Mouse (Mus musculus): ENCODE measurements at regions not wholly inside any gene's neighbourhood (a gene's known extent, or its start where the extent isn't known, plus 50 kb on each side); places are given as distances from the start of the nearest gene placed in this dataset.

- DNase-seq (ENCODE audit: low spot score in 2 of 2) = no peak
Observed at GRCm38 (mm10) chr6:117000951-117001725, 167.2 kb upstream of the Cxcl12 start.

- DNase-seq (ENCODE audit: low spot score in 2 of 2) = no peak
Observed at GRCm38 (mm10) chr6:117012621-117013020, 155.7 kb upstream of the Cxcl12 start.

- DNase-seq (ENCODE audit: low spot score in 2 of 2) = no peak
Observed at GRCm38 (mm10) chr6:117015461-117015860, 152.9 kb upstream of the Cxcl12 start.

- no peak for DNase-seq (ENCODE audit: low spot score in 2 of 2)
Observed at GRCm38 (mm10) chr6:117021851-117022250, 146.5 kb upstream of the Cxcl12 start.

- no peak for DNase-seq (ENCODE audit: low spot score in 2 of 2)
Observed at GRCm38 (mm10) chr6:117032042-117032746, 136.1 kb upstream of the Cxcl12 start.

- DNase-seq (ENCODE audit: low spot score in 2 of 2) = no peak
Observed at GRCm38 (mm10) chr6:117043744-117044143, 124.6 kb upstream of the Cxcl12 start.

- no peak for DNase-seq (ENCODE audit: low spot score in 2 of 2)
Observed at GRCm38 (mm10) chr6:117049459-117050010, 118.8 kb upstream of the Cxcl12 start.

GRCm38 (mm10) chr6:117060688-117061087, 107.6 kb upstream of the Cxcl12 start:
- no peak for DNase-seq (ENCODE audit: low spot score in 2 of 2)

GRCm38 (mm10) chr6:117067541-117068305, 100.6 kb upstream of the Cxcl12 start:
- DNase-seq (ENCODE audit: low spot score in 2 of 2) = no peak

GRCm38 (mm10) chr6:117071311-117071710, 97.0 kb upstream of the Cxcl12 start:
- DNase-seq (ENCODE audit: low spot score in 2 of 2) = no peak

- no peak for DNase-seq (ENCODE audit: low spot score in 2 of 2)
Observed at GRCm38 (mm10) chr6:117071857-117072256, 96.5 kb upstream of the Cxcl12 start.

GRCm38 (mm10) chr6:117079500-117079899, 88.8 kb upstream of the Cxcl12 start:
- peak in 1 of 2 experiments; percentile 14 for DNase-seq (ENCODE audit: low spot score in 2 of 2)

- DNase-seq (ENCODE audit: low spot score in 2 of 2) = peak in 1 of 2 experiments; percentile 59
Observed at GRCm38 (mm10) chr6:117080973-117081372, 87.4 kb upstream of the Cxcl12 start.

GRCm38 (mm10) chr6:117084211-117084610, 84.1 kb upstream of the Cxcl12 start:
- peak in 1 of 2 experiments; percentile 9 for DNase-seq (ENCODE audit: low spot score in 2 of 2)

- DNase-seq (ENCODE audit: low spot score in 2 of 2) = peak in 1 of 2 experiments; percentile 20
Observed at GRCm38 (mm10) chr6:117084833-117085500, 83.4 kb upstream of the Cxcl12 start.

- DNase-seq (ENCODE audit: low spot score in 2 of 2) = peak in 1 of 2 experiments; percentile 47
Observed at GRCm38 (mm10) chr6:117094742-117095141, 73.6 kb upstream of the Cxcl12 start.

- peak in 1 of 2 experiments; percentile 51 for DNase-seq (ENCODE audit: low spot score in 2 of 2)
Observed at GRCm38 (mm10) chr6:117099871-117100270, 68.5 kb upstream of the Cxcl12 start.

- no peak for DNase-seq (ENCODE audit: low spot score in 2 of 2)
Observed at GRCm38 (mm10) chr6:117102693-117103092, 65.6 kb upstream of the Cxcl12 start.

- DNase-seq (ENCODE audit: low spot score in 2 of 2) = no peak
Observed at GRCm38 (mm10) chr6:117104047-117104446, 64.3 kb upstream of the Cxcl12 start.

- DNase-seq (ENCODE audit: low spot score in 2 of 2) = no peak
Observed at GRCm38 (mm10) chr6:117104463-117104862, 63.9 kb upstream of the Cxcl12 start.

GRCm38 (mm10) chr6:117105182-117105589, 63.1 kb upstream of the Cxcl12 start:
- peak in 1 of 2 experiments; percentile 41 for DNase-seq (ENCODE audit: low spot score in 2 of 2)

Data from urinary bladder, postnatal 4 days (tissue).